Comparison of ENCODE assay signal across 25 mouse cellular contexts in the genomic region with DNA sequence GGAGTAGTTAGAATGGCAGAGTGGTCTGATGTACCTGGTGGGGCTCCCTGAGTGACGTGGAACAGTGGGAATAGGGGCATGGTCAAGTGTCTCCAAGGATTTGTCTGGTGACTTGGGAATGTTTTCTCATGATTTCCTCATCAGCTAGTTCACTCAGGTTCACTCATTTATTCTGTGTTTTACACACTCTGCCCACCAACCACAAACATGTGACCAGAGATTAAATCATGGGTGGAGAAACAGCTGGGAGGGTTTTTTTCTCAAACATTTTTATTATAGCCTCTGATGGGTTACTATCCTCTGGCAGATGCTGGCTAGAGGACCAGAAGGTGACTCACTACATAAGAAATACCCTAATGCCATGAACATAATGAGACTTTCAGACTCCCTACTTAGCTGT. TPM values are rescaled to one million over a fixed set of nuclear protein-coding genes. Genes with fewer than 3 reads are reported as not detected.
"Had no signal": no experiment of that assay in that cellular context is flagged by ENCODE, and none has a peak within 500 bp of the region (broad histone marks: within the 10 kb centered on the region; RNA-seq: fewer than 3 reads in every experiment).

No protein-coding gene starts in this region.

- DNase-seq: liver, postnatal 0 days; lung, adult 2 months; lung, postnatal 14 days; lung, postnatal 36 days; right cerebral cortex, adult 18-20 months; right cerebral cortex, postnatal 25 days; right cerebral cortex, postnatal 4 days; spleen, adult 18-20 months; thymus, adult 18-20 months; thymus, postnatal 14 days; thymus, postnatal 36 days had no signal

- H3K9me3 ChIP-seq: lung, embryonic 15.5 days; midbrain, embryonic 13.5 days; midbrain, embryonic 15.5 days; neural tube, embryonic 12.5 days had no signal

- H3K27ac ChIP-seq: lung, embryonic 15.5 days; macrophage; midbrain, embryonic 13.5 days; midbrain, embryonic 15.5 days; neural tube, embryonic 12.5 days had no signal

- H3K4me2 ChIP-seq: lung, embryonic 15.5 days; midbrain, embryonic 11.5 days; midbrain, embryonic 13.5 days; midbrain, embryonic 15.5 days; neural tube, embryonic 12.5 days had no signal

- H3K4me3 ChIP-seq: lung, embryonic 15.5 days; megakaryocyte, embryonic 14.5 days; midbrain, embryonic 13.5 days; midbrain, embryonic 15.5 days; neural tube, embryonic 12.5 days had no signal

- H3K36me3 ChIP-seq: lung, embryonic 15.5 days; midbrain, embryonic 13.5 days; midbrain, embryonic 15.5 days; neural tube, embryonic 12.5 days had no signal

- H3K27me3 ChIP-seq: lung, embryonic 15.5 days; midbrain, embryonic 13.5 days; midbrain, embryonic 15.5 days; neural tube, embryonic 12.5 days had no signal

- H3K9ac ChIP-seq: liver, postnatal 0 days; lung, embryonic 15.5 days; midbrain, embryonic 13.5 days; midbrain, embryonic 15.5 days; neural tube, embryonic 12.5 days had no signal

- H3K4me1 ChIP-seq: lung, embryonic 15.5 days; midbrain, embryonic 13.5 days; midbrain, embryonic 15.5 days; neural tube, embryonic 12.5 days had no signal

- ATAC-seq: liver, postnatal 0 days; lung, postnatal 0 days; midbrain, embryonic 13.5 days; midbrain, embryonic 15.5 days had no signal

RNA-seq across cellular contexts. Expression of gene Gm10639, which starts 8.5 kb away (rescaled TPM):
- polyA plus RNA-seq: liver, postnatal 0 days; lung, adult 2 months; lung, embryonic 15.5 days; macrophage; midbrain, embryonic 11.5 days; midbrain, embryonic 13.5 days; midbrain, embryonic 15.5 days; midbrain, postnatal 0 days; neural tube, embryonic 12.5 days; neural tube, embryonic 14.5 days; small intestine, adult 2 months; stomach, embryonic 14.5 days; thymus, postnatal 0 days had no signal

RNA-seq across cellular contexts. Expression of gene Omt2a, which starts 16.4 kb away (rescaled TPM):
- polyA plus RNA-seq: liver, postnatal 0 days; lung, adult 2 months; lung, embryonic 15.5 days; lung, postnatal 0 days; macrophage; midbrain, embryonic 11.5 days; midbrain, embryonic 13.5 days; midbrain, embryonic 15.5 days; midbrain, postnatal 0 days; neural tube, embryonic 12.5 days; neural tube, embryonic 14.5 days; small intestine, adult 2 months; stomach, embryonic 14.5 days; stomach, embryonic 16.5 days; thymus, postnatal 0 days had no signal

RNA-seq across cellular contexts. Expression of gene Omt2b, which starts 29.2 kb away (rescaled TPM):
- polyA plus RNA-seq: liver, postnatal 0 days; lung, adult 2 months; lung, embryonic 15.5 days; lung, postnatal 0 days; macrophage; midbrain, embryonic 11.5 days; midbrain, embryonic 13.5 days; midbrain, embryonic 15.5 days; midbrain, postnatal 0 days; neural tube, embryonic 12.5 days; neural tube, embryonic 14.5 days; small intestine, adult 2 months; stomach, embryonic 14.5 days; stomach, embryonic 16.5 days had no signal

RNA-seq across cellular contexts. Expression of gene Gm3776, which starts 41.3 kb away (rescaled TPM):
- polyA plus RNA-seq: lung, embryonic 15.5 days; macrophage; midbrain, embryonic 11.5 days; midbrain, embryonic 13.5 days; midbrain, embryonic 15.5 days; midbrain, postnatal 0 days; neural tube, embryonic 12.5 days; neural tube, embryonic 14.5 days; thymus, postnatal 0 days had no signal

RNA-seq across cellular contexts. Expression of gene Gsta2, which starts 57.4 kb away (rescaled TPM):
- polyA plus RNA-seq: macrophage; midbrain, embryonic 11.5 days; midbrain, embryonic 13.5 days; midbrain, embryonic 15.5 days; midbrain, postnatal 0 days; neural tube, embryonic 12.5 days; neural tube, embryonic 14.5 days; small intestine, adult 2 months had no signal
